Mouse (Mus musculus): ENCODE data around the gene Vwc2l.

DNA sequence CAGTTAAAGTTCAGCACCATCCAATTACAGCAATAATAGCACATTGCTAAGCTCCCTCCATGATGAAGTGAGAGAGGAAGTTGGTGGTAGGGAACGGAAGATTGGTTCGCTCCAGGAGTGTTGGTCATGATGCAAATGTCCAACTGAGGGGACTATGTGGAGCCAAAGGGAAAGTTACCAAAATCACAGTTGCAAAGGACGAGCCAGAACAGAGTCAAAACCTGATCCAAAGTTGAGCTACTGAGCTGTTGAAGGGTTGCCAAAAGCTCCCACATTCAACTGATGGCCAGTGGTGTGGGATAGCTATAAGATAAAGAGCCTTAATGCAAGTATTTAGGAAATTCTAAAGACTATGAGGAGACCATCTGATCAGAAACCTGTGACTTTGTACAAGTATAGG lies 19.7 kb upstream of the Vwc2l start:
- TF ChIP-seq POLR2A (IDR thresholded peaks at IDR 0.05; ENCODE audit: borderline replicate concordance, control insufficient read depth, low read depth, low read length), result no peak
- no peak for TF ChIP-seq CTCF (IDR thresholded peaks at IDR 0.05; ENCODE audit: control insufficient read depth, insufficient read depth, low read length)

All from bone marrow, adult 2 months (tissue).